Mouse (Mus musculus) adrenal gland, adult 8-10 months (tissue): ENCODE data around the gene Zfp398. TPM values are rescaled to one million over a fixed set of nuclear protein-coding genes. Genes with fewer than 3 reads are reported as not detected.
A peak's percentile ranks its signal among the peaks of the same experiment; 100 is the strongest.
"Not testable (repeated sequence)": the region's sequence is repeated elsewhere in the genome, so short reads cannot be mapped to it uniquely, and the experiment has no call there.

Source experiments
- DNase-seq: peaks from one replicate; pipeline ENCODE4 v3.0.0; 2022
- total RNA-seq, 4 experiments: library from RNA; stranded (reverse); gene quantifications; 2 replicates each; pipeline ENCODE4 v1.2.4; 2022

The Zfp398 gene
- total RNA-seq, 4 experiments from 2014 or later, result 15.0 to 19.0 (median 17.3) TPM

DNA sequence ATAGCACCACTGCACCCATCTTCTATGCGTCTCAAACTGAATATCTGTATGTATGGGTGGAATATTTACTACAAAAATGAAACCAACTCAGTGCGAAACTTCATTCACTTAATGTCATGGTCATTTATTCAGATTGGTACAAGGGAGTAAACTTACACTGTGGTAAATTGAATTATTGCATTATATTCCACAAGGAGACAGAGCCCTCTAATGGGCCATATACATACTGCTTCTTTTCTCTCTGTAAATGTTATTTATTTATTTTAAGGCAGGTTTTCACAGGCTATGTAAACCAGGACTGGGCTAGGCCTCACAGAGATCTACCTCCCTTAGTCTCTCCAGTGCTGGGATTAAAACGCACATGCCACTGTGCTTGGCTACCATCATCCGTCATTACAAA, 8.0 kb upstream of the Zfp398 start:
- DNase-seq, result no peak

- no peak for DNase-seq
These were observed 6.5 kb upstream of the Zfp398 start for GRCm38 (mm10) chr6:47828950-47829349.

GRCm38 (mm10) chr6:47830104-47831078, 5.1 kb upstream of the Zfp398 start, which contains the start of gene Zfp786:
Gene Zfp786 (minus strand): TSS chr6:47830867.
- DNase-seq, result peak; percentile 82

DNA sequence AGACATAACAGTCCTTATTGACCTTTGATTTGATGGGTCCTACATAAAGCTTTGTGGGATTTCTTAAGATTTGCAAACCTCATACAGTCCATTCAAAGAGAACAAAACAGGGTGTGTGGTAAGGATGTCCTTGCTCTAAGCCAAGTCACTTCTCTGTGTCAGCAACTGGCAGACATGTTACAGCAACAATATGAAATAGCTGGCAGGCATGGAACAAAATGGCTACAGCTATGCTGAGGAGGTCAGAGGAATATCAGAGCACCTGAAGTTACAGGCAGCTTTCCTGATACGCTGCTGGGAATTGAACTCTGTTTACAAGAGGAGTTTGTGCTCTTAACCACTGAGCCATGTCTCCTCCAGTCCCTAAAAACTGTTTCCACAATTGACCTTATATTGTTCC, 3.2 kb upstream of the Zfp398 start:
- DNase-seq, result no peak

DNA sequence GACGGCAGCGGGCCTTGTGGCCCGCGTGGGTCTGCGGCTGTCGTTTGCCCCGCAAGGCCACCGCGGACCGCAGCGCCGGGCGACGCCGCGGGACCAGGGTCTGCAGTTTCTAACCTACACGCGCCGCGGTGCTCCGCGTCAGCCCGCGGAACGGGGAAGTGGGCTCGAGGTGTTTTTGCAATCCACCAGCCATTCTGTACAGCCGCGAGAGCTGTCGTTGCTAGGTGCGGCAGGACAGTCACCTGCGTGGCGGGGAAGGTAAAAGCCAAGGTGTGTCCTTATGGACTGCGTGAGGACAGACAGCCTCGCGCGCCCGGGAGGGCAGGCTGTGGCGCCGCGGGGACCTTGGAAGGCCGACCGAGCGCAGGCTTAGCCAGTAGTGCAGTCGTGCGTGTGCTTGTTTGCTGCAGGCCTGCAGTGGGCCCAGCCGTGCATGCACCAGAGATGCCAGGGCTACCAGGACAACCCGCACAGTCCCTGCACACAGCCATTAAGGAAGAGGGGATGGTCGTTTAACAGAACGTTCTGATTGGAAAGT, 592 bp downstream of the Zfp398 start:
- DNase-seq, result peak; percentile 35

- no peak for DNase-seq
These were observed 2.2 kb downstream of the Zfp398 start for GRCm38 (mm10) chr6:47837630-47838029.

- no peak for DNase-seq
These were observed 5.6 kb downstream of the Zfp398 start for GRCm38 (mm10) chr6:47841077-47841476.

DNA sequence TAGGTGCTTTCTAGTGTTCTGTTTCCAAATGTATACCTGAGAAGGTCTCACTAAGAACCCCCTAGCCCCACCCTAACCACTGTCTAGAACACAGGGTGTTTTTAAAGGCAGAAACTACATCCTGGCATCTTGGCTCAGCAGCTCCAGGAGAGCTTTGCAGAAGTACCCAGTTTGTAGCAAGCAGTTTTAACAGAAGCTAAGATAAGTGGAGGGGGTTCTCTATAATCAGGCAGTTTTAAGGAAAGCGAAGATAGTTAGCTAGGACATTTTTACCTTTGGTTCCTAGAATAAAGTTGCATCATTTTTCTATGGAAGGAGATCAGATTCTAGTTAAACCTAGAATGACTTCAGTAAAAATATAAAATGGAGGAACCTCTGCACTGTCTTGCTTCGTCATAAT, 6.4 kb downstream of the Zfp398 start:
- DNase-seq, result no peak

- DNase-seq, result no peak
These were observed 6.9 kb downstream of the Zfp398 start for GRCm38 (mm10) chr6:47842337-47842736.

DNA sequence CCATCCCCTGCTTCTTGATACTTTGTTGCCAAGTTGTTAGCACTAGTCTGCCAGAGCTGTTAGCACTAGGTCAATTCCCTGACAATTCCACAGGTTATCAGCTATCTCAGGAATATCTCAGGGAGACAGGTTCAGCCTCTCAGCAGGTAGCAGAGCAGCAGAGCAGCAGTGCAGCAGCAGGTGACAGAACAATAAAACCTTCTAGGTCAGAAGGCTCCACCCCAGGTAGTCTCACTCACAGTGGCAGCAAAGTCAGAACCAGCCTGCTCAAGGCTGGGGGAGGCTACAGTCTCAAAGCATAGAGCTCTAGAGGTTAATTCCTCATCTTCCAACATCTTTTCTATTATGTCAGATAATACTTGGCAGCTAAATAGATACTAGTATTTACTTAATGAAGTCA, 10.3 kb downstream of the Zfp398 start:
- DNase-seq, result no peak

DNA sequence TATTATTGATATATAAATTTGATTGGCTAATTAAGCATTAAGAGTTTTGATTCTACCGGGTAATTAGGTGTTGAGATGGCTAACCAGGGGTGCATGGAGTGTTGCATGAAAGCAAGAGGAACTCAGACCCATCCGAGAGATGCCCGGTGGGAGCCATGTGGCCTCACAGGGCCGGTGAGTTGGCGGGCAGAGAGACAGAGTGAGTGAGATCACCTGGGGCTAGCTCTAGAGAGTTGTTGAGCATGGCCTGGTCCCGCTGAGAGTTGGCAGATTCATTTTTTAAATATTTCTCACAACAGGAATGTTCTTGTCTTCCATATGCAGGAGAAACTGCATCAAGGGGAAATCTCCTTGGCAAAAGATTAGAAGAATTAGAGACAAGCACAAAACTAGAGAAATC, 21.8 kb downstream of the Zfp398 start:
- DNase-seq, result no peak

DNA sequence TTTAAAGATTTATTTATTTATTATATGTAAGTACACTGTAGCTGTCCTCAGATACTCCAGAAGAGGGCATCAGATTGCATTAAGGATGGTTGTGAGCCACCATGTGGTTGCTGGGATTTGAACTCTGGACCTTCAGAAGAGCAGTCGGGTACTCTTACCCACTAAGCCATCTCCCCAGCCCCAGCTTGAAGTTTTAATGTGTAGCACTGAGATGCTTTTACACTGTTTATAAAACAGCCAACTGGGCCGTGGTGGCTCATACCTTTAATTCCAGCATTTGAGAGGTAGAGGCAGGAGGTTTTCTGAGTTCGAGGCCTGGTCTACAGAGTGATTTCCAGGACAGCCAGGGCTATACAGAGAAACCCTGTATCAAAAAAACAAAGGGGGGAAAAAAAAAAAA, 22.3 kb downstream of the Zfp398 start:
- not testable (repeated sequence) for DNase-seq

- no peak for DNase-seq
These were observed 36.8 kb downstream of the Zfp398 start for GRCm38 (mm10) chr6:47872266-47872665.

DNA sequence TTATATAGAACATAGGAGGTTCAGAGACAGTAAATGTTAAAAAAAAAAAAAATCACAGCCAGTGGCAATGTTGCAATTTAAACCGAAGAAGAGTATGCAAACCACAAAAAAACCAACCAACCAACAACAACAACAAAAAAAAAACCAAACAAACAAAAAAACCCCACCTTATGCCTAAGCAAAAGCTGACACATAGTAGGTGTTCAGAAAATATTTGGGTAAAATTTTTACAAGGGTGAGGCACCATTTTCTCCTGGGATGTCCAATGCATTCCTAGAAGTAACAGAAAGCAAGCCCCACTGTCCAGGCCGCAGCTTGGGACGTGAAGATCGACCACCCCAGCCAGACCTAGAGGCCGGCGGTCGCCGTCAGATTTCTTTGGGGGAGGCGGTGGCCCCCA, 41.6 kb downstream of the Zfp398 start, which contains the start of gene Zfp282:
TSS of gene Zfp282 (plus strand) at position 147 of the 400 bp plus-strand sequence.
- no peak for DNase-seq

GRCm38 (mm10) chr6:47877461-47878132, 42.1 kb downstream of the Zfp398 start:
- peak; percentile 90 for DNase-seq

DNA sequence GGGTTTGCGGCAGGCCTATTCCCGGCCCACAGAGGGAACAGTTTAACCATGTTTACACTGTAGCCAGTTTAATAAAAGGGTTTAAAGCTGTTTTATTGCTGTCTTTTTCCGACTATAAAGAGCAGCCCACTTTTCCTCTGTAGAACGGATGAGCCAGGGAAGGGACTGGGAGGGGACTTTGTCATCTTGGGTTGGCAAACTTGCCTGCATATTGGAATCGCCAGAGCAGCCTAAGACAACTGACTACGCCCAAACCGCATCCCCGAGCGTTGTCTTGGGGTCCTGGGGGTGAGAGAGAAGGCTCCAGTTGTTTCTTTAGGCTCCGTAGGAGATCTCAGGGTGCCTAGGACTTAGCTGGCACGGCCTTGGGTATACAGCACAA, 42.7 kb downstream of the Zfp398 start:
- DNase-seq, result no peak

GRCm38 (mm10) chr6:47878593-47878992, 43.1 kb downstream of the Zfp398 start:
- no peak for DNase-seq

GRCm38 (mm10) chr6:47879049-47879716, 43.7 kb downstream of the Zfp398 start:
- no peak for DNase-seq

DNA sequence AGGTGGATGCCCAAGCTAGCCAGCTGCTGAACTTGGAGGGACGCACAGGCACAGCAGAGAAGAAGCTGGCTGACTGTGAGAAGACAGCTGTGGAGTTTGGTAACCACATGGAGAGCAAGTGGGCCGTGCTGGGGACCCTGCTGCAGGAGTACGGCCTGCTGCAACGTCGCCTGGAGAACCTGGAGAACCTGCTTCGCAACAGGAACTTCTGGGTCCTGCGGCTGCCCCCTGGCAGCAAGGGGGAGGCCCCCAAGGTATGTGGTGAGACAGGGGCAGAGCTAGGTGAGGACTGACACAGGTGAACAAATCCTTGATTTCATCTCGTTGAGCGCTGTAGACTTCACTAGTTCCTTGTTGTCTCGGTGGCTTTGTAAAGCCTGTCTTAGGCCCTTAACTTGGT, 44.7 kb downstream of the Zfp398 start:
- no peak for DNase-seq

- DNase-seq, result no peak
These were observed 53.4 kb downstream of the Zfp398 start for GRCm38 (mm10) chr6:47888812-47889383.

- DNase-seq, result peak; percentile 24
These were observed 64.0 kb downstream of the Zfp398 start for GRCm38 (mm10) chr6:47899416-47899815.

DNA sequence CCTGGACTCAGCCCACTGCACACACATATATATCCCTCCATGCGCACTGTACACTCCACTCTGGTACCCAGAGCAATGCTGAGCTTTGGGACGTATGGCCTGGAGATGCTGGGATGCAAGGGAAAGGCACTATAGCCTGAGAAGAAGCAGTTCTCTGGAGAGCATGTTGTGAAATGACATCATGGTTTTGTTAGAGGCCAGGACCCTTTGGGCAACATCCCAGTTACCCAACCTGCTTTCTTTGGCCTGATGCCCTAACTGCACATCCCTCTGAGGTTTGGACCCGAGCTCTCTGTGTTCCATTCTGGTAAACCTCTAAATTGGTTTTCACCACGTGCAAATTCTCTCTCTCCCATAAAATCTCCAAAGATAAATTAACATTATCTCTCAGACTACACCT, 68.1 kb downstream of the Zfp398 start:
- DNase-seq, result no peak
